Mouse (Mus musculus) frontal cortex, postnatal 25 days (tissue): ENCODE results near the gene Rbm12.
A peak's percentile ranks its signal among the peaks of the same experiment; 100 is the strongest.
"Not testable (repeated sequence)": the region's sequence is repeated elsewhere in the genome, so short reads cannot be mapped to it uniquely, and the experiment has no call there.

ENCODE experiments used
- DNase-seq, 2 experiments: peaks; one replicate each; pipeline ENCODE4 v3.0.0; 2022; ENCODE audit warnings: low spot score in 2 of 2

Rbm12 gene

GRCm38 (mm10) chr2:156111358-156112079, at the start of gene Rbm12, which contains the start of gene Cpne1:
Gene Rbm12 (minus strand): TSS chr2:156111978.
Gene Cpne1 (minus strand): TSS chr2:156111965.
- DNase-seq = peak; percentile 85 to 89

- DNase-seq = no peak
Measured at GRCm38 (mm10) chr2:156151538-156151937, 39.8 kb upstream of the Rbm12 start.

DNA sequence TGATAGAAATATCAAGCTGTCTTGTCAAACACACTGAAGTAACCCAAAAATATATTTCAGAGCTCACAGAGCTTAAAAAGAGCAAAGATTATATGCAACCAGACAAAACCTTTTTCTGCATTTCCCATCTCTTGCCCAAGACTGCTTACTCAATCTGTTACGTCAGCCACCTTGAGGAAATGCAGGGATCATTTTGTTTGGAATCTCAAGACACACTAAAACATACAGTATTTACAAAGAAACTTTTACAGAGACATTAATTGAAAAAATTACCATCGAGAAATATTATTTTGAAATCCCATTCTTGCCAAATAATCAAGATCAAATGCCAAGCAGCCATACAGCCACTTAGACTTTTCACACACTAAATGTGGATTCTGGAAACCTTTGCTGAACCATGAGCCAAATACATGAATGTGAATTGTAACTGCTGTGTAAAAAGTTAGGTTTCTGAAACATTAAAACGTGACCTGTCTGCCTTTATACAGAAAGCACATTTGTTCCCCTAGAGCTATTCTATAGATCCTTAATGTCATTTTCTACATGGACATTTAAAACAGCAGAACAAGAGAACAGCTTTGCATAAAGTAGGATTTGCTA, 35.6 kb upstream of the Rbm12 start:
- DNase-seq = no peak

- no peak for DNase-seq
Measured at GRCm38 (mm10) chr2:156146272-156146989, 34.7 kb upstream of the Rbm12 start.

- no peak for DNase-seq
Measured at GRCm38 (mm10) chr2:156145486-156146130, 33.8 kb upstream of the Rbm12 start.

DNA sequence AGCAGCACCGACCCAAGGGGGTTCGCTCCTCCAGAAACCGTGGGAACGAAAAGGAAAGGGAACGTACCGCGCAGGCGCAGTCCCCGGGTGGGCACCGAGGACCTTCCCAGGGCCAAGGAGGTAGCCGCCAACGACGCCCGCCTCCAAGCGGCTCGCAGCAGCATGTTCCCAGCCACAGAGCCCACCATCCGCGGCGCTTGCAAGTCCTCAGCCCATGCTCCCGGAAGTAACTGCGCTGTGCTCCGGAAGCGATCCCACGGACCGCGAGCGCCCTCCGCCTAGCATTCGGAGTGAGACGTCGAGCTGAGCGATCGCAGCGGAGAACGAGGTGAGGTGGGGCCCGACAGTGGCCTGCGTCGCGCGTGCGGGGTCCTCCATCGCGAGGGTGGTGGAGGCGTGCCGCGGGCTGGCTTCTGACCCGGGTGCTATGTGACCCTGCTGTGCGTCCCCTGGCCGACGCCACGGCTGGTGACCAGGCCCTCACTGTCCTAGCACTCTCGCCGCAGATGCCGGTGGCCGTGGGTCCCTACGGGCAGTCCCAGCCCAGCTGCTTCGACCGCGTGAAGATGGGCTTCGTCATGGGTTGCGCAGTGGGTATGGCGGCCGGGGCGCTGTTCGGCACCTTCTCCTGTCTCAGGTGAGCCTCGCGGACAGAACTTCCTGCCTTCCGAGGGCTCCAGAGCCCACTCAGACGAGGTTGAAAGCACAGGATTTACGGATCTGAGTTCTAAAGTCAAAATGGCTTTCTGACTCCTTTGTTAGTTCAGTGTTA, 32.4 kb upstream of the Rbm12 start, which contains the start of the genes Romo1 and Nfs1:
Gene Romo1, plus strand, starts transcription at position 87 of the 772 bp plus-strand sequence.
Gene Nfs1, minus strand, starts transcription at position 234 of the 772 bp plus-strand sequence.
- DNase-seq = peak; percentile 88 to 90

DNA sequence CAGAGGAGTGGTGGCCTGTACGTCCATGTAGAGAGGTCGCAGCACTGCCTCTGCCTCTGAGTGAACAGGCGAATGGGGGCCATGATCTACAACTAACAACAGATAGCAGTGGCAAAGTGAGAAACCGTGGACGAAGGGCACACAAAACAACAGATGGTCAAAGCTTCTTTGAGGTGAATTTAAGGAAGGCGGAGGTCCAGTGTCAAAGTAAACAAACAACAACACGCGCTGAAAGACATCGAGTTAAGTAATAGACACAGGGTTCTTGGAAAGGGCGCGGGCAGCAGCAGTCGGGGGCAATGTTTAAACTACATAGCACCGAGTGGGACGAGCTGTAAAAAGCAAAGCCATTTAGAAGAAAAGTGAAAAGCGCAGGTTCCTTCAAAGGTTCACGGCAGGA, 31.6 kb upstream of the Rbm12 start:
- no peak for DNase-seq

- no peak for DNase-seq
Measured at GRCm38 (mm10) chr2:156142820-156143219, 31.0 kb upstream of the Rbm12 start.

DNA sequence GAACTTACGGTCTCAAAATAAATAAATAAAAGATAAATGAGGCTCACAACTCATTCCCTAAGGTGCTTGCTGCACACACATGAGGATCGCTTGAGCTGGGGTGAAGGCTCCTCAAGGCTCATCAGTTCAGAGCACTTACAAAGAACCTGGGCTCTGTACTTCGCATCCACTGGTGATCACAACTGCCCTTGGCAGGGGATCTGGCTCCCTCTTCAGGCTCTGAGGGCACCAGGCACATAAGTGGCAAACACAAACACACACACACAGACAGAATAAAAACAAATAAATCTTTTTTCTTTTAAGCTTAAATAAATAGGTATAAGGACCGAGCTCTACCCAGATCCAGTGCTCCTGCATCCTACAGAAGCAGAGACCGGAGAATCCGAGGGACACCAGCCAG, 23.9 kb upstream of the Rbm12 start:
- no peak for DNase-seq

DNA sequence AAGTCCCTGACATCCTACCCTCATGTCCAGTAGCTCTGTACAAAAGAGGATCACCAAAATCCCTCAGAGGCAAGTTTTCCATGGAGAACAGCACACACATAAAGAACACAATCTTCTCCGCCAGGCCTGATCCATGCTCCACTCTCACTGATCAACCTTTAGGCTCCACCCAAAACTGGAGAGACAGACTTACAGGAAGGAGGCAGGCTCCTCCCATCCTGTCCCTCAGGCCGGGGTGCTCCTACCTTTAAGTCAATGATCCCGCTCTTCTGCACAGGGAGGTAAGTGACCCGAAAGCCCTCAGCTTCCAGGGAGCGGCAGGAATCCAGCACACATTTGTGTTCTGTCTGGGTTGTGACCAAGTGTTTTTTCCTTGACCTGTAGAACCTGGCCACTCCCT, 22.4 kb upstream of the Rbm12 start:
- no peak for DNase-seq

DNA sequence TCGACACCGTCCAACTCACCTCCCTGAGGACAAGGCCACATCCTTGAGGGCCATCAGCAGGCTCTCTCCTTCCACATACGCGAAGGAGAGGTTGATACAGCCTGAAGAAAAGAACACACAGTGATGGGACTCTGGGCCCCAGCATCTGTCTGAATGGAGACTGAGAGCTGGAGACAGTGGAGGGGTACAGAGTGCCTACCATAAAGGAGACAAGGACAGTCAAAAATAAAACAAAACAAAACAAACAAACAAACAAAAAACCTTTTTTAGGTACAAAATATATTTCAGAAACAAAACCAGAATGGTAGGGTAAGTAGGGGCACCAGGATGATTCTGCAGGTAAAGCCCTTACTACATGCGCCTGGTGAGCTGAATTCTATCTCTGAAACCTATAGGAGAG, 15.2 kb upstream of the Rbm12 start, which contains the start of gene Gm28036:
Gene Gm28036, minus strand, starts transcription at position 101 of the 400 bp plus-strand sequence.
- no peak for DNase-seq

- DNase-seq = no peak
Measured at GRCm38 (mm10) chr2:156123731-156124130, 12.0 kb upstream of the Rbm12 start.

GRCm38 (mm10) chr2:156119566-156119965, 7.8 kb upstream of the Rbm12 start:
- no peak for DNase-seq

- DNase-seq = not testable (repeated sequence)
Measured at GRCm38 (mm10) chr2:156112080-156112423, 274 bp upstream of the Rbm12 start.

DNA sequence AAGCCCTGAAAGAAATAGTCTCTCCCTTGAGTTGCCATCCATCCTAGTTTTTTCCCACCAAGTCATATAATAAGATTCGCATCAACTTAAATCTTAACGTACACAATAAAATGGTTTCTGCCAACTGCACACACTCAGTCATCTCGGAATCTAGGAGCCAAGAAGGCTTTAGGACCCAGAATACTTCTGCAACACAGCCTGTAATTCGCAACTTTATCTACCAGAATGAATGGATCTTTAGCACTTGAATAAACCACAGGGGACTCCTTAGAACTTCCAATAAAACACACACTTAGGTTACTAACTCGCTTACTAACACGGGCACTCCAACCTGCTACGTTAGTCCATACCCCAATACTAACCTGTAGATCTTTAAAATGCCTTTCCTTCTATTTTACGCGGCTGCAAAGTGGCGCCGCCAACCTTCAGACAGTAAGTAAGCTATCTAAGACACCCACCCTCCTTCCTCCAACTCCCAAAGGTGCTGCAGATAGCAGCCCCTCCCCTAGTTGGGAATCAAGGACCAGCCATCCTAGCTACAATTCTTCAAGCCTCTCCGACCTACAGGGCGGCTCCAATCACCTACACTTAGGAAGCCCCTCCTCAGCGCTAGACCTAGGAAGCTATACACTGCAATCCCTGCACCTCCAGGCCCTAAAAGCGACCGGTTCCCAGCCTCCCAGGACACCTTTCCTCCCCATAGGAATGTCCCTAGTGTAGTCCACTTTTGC, 986 bp downstream of the Rbm12 start:
- no peak for DNase-seq

DNA sequence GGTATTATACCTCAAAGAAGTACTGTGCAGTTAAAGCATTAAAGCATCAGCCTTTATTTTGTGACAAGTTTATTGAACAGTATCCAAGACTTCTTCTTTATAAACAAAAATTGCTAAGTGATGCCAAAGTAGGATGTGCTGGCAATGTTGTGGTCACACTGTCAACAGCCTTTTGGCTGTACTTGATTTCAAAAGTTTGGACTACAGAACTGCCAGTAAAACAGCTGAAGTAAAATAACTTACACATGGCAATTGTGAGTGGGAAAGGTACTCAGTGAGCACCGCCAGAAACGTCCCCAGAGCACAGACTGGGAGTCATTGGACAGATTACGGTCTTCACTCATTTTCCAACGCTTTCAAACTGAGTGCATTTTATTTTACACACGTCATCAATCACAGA, 19.9 kb downstream of the Rbm12 start:
- DNase-seq = no peak

DNA sequence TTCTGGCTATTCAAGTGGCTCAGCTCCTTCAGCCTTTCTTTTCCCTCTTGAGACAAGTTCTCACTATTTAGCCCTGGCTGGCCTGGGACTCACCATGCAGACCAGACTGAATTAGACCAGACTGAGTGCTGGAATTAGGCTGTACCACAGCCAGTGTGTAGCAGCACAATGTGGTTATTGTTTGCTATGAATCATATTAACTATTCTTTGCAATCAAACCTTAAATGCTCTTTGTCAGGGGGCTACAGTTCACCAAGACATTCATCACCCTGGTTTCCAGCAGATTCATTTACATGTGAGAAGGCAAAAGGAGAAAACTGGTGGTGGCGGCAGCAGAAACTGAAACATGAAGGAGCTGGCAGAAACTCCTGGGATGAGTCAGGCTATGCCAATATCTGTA, 22.0 kb downstream of the Rbm12 start:
- no peak for DNase-seq

GRCm38 (mm10) chr2:156087391-156088110, 24.2 kb downstream of the Rbm12 start:
- no peak for DNase-seq

DNA sequence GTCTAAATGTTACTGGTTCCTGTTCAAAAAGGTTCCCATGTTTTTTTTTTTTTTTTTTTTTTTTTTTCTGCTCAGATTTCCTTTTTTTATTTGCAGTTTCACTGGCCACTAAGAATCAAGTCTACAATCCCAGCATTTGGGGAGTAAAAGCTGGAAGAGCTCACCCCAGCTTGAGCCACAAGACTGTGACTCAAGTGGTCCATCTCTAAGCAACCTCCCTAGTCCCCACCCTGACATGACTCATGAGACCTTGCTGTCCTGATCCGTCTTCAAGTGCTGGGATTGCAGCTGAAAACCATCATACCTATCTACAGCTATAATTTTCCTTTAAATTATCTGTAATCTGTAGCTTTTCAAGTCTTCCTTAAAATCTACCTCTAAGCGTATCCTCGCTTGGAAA, 27.2 kb downstream of the Rbm12 start:
- DNase-seq = no peak

- DNase-seq = no peak
Measured at GRCm38 (mm10) chr2:156080391-156080790, 31.4 kb downstream of the Rbm12 start.
